Mouse (Mus musculus) limb, embryonic 15.5 days (tissue): ENCODE measurements around the gene Timp4. TPM values are rescaled to one million over a fixed set of nuclear protein-coding genes. Genes with fewer than 3 reads are reported as not detected.
"Not testable (repeated sequence)": the region's sequence is repeated elsewhere in the genome, so short reads cannot be mapped to it uniquely, and the experiment has no call there.

ENCODE experiments used
- ATAC-seq: fragments of 200-750 bp; cut with Nextera tagmentation; 2 replicates; pipeline ENCODE4 v1.8.0; 2017; ENCODE audit warnings: low read depth, moderate TSS enrichment; ENCODE audit not compliant: insufficient number of reproducible peaks, low FRiP score, low TSS enrichment
- H3K27ac ChIP-seq: fragments of 300-500 bp; sonication (generic); 2 replicates; pipeline ENCODE4 v1.5.1; 2015; ENCODE audit warnings: moderate library complexity, mild to moderate bottlenecking, inconsistent platforms
- H3K27me3 ChIP-seq: fragments of 300-500 bp; sonication (generic); 2 replicates; pipeline ENCODE4 v1.6.1; 2015; ENCODE audit warnings: inconsistent platforms
- H3K36me3 ChIP-seq: fragments of 300-500 bp; sonication (generic); 2 replicates; pipeline ENCODE4 v1.6.1; 2015; ENCODE audit warnings: inconsistent platforms
- H3K4me1 ChIP-seq: fragments of 300-500 bp; sonication (generic); 2 replicates; pipeline ENCODE4 v1.6.1; 2015; ENCODE audit warnings: inconsistent platforms
- H3K4me2 ChIP-seq: fragments of 300-500 bp; sonication (generic); 2 replicates; pipeline ENCODE4 v1.6.1; 2015; ENCODE audit warnings: mild to moderate bottlenecking, inconsistent platforms
- H3K4me3 ChIP-seq: fragments of 300-500 bp; sonication (generic); 2 replicates; pipeline ENCODE4 v1.5.1; 2015; ENCODE audit warnings: mild to moderate bottlenecking, inconsistent platforms
- H3K9ac ChIP-seq: fragments of 300-500 bp; sonication (generic); 2 replicates; pipeline ENCODE4 v1.6.1; 2015; ENCODE audit warnings: inconsistent platforms
- H3K9me3 ChIP-seq: fragments of 300-500 bp; sonication (generic); 2 replicates; pipeline ENCODE4 v1.6.1; 2016; ENCODE audit warnings: inconsistent platforms
- WGBS: fragments of 180-500 bp; shearing (Covaris S2); methylation state at CpG from one replicate; pipeline ENCODE4 v1.1.7; 2015; 5-methylcytosine and 5-hydroxymethylcytosine counted together
- polyA plus RNA-seq: library from polyadenylated mRNA; unstranded; fragments of >200 nt; fragmentation: Nextera tagmentation; extraction: Ambion mirVana; gene quantifications from 2 replicates; pipeline ENCODE4 v1.2.1, GENCODE M21; 2015

Timp4 gene
- polyA plus RNA-seq, 1 experiment from 2014 or later, result 0.64 TPM

DNA sequence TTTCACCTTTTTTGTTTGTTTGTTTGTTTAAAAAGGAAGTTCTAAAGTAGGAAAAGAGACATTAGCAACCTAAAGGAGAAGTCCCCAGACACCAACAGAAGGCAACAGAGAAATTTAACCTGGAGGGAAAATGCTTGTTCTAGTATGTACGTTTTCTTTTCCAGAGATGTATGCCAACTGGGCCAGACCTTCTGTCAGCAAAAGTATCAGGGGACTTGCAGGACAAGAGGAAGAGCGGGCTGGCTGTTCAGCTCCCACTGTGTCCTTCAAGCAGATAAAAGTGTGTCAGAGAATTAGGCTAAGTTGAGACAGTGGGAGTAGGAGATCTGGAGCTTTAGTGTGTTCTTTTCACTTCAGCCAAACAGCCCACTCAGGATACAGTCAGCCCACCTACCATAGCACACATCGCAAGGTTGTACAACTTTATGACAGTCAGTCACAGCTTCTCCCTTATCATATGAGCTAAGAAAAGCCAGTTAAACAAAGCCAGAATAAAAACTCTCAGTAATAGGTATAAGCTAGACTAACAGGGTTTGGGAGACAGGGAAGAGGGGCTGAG lies 6.4 kb downstream of the Timp4 start:
- H3K4me2 ChIP-seq, result no peak overlapping the region
- H3K27ac ChIP-seq, result no peak overlapping the region
- WGBS, result 84% methylated on average over 3 of the region's 3 CpGs
- no peak overlapping the region for H3K9ac ChIP-seq
- no peaks in the 10 kb centered on the region for H3K4me1 ChIP-seq
- no peaks in the 10 kb centered on the region for H3K36me3 ChIP-seq
- no peak for ATAC-seq
- no peaks in the 10 kb centered on the region for H3K27me3 ChIP-seq
- H3K4me3 ChIP-seq, result no peak overlapping the region
- no peaks in the 10 kb centered on the region for H3K9me3 ChIP-seq

DNA sequence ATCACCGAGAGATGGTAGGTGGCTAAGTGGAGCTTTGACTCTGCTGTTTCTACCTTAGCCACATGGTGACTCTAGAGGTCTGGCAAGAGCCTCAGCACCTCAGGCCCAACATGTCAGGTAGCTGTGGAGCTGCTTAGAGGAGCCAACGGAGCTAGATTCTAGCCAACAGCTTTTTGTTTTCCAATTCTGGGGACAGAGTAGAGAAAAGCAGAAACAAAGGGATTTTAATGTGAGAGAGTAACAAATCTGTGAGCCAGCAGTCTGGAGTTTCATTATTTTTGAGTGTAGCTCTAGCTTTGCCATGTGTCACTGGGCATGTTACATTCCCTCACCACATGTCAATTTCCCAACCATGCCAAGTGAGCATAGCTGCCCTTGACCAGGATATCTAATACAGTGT lies 7.8 kb downstream of the Timp4 start:
- no peaks in the 10 kb centered on the region for H3K9me3 ChIP-seq
- 68% methylated on average over 2 of the region's 2 CpGs for WGBS
- no peak overlapping the region for H3K4me3 ChIP-seq
- no peak for ATAC-seq
- H3K27ac ChIP-seq, result no peak overlapping the region
- H3K4me1 ChIP-seq, result no peaks in the 10 kb centered on the region
- no peak overlapping the region for H3K9ac ChIP-seq
- H3K4me2 ChIP-seq, result no peak overlapping the region
- H3K36me3 ChIP-seq, result no peaks in the 10 kb centered on the region
- no peaks in the 10 kb centered on the region for H3K27me3 ChIP-seq

DNA sequence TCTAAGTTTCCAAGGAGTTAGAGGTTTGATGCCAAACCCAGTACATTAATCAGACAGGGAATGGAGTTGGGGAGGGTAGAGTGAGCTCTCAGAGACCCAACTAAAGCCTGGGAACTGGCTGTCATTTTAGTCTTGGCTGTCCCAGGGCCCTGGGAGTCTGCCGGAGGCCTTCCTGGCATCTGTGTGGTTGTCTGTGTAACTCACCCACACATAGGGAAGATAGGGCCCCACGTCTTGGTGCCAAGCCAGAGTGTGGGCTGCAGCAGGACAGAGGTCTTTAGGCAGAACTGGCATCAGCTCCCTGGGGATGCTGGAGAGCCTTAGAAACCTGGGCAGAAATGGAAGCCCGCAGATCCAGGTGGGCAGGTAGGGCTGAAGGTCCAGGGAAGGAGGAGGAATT lies 10.1 kb downstream of the Timp4 start:
- Histone ChIP-seq H3K27me3 (no peaks in the 10 kb centered on the region), H3K4me1 (no peaks in the 10 kb centered on the region), H3K27ac (no peak overlapping the region), H3K4me3 (no peak overlapping the region), H3K9me3 (no peaks in the 10 kb centered on the region), H3K9ac (no peak overlapping the region), H3K4me2 (no peak overlapping the region), H3K36me3 (no peaks in the 10 kb centered on the region)
- ATAC-seq, result no peak
- 78% methylated on average over 3 of the region's 3 CpGs for WGBS

DNA sequence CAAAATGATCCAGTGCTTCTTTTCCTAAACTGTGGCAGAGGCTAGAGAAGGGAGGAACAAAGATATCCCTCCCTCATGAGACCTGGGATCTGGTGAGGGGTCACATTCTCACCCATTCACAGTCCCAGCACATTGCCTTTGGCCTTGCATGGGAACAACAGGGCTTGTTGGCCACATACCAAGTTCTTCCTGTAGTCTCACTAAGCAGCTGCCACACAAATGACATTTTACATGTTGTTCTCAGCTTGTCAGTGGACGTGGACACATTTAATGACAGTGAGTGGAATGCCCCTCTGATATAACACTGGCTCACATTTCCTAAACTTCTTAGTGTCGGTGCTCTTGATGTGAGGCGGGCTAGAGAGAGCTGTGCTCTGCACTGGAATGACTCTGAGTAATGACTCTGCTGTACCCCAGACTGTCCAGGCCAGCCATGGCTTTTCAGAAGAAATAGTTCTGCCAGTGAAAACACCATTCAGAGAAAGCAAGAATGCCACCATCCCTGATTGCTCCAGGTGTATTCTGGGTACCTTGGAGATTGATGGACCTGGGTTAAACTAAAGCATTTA lies 10.8 kb downstream of the Timp4 start:
- 59% methylated on average over 3 of the region's 3 CpGs for WGBS
- ATAC-seq, result no peak
- no peaks in the 10 kb centered on the region for H3K36me3 ChIP-seq

DNA sequence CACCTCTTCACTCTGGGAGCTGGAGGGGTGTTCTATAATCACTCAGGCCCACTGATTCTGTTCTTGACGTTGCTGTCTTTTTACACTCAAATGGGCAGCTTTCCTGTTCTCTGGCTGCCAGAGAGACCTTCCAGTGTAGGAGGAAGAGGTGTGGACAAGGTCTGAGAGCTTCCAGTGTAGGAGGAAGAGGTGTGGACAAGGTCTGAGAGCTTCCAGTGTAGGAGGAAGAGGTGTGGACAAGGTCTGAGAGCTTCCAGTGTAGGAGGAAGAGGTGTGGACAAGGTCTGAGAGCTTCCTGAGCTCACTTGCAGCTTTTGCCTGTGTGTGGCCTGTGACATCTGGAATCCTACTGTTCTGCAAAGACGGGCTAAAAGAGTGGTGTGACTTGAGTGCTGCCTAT lies 11.6 kb downstream of the Timp4 start:
- not testable (repeated sequence) for ATAC-seq, H3K36me3 ChIP-seq, H3K4me2 ChIP-seq, H3K4me1 ChIP-seq, H3K9me3 ChIP-seq, H3K9ac ChIP-seq, H3K4me3 ChIP-seq, H3K27ac ChIP-seq, H3K27me3 ChIP-seq
- 55% methylated on average over 2 of the region's 2 CpGs for WGBS

More for the DNA sequence above, 10.8 kb downstream of the Timp4 start:
- Histone ChIP-seq H3K27ac (no peak overlapping the region), H3K4me1 (no peaks in the 10 kb centered on the region), H3K4me2 (no peak overlapping the region), H3K4me3 (no peak overlapping the region), H3K9me3 (no peaks in the 10 kb centered on the region), H3K9ac (no peak overlapping the region), H3K27me3 (no peaks in the 10 kb centered on the region)

DNA sequence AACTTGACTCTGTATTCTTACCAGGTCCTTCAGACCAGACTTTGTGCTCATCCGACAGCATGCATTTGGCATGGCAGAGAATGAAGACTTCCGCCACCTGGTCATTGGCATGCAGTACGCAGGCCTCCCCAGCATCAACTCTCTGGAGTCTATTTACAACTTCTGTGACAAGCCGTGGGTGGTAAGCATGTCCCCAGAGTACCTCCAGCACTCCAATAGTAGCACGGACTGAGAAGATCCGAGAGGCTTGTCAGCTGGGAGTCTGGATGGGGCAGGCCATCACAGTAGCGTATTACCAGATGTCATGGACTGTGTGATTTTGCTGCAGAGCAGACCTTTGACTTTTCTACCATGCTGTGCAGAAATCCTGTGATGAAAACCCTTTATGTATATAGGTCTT lies 12.7 kb downstream of the Timp4 start:
- no peaks in the 10 kb centered on the region for H3K4me1 ChIP-seq
- H3K9me3 ChIP-seq, result no peaks in the 10 kb centered on the region
- ATAC-seq, result no peak
- no peak overlapping the region for H3K4me3 ChIP-seq
- H3K27ac ChIP-seq, result no peak overlapping the region
- WGBS, result 79% methylated on average over 7 of the region's 7 CpGs
- no peak overlapping the region for H3K4me2 ChIP-seq
- H3K9ac ChIP-seq, result no peak overlapping the region
- no peaks in the 10 kb centered on the region for H3K36me3 ChIP-seq
- no peaks in the 10 kb centered on the region for H3K27me3 ChIP-seq

DNA sequence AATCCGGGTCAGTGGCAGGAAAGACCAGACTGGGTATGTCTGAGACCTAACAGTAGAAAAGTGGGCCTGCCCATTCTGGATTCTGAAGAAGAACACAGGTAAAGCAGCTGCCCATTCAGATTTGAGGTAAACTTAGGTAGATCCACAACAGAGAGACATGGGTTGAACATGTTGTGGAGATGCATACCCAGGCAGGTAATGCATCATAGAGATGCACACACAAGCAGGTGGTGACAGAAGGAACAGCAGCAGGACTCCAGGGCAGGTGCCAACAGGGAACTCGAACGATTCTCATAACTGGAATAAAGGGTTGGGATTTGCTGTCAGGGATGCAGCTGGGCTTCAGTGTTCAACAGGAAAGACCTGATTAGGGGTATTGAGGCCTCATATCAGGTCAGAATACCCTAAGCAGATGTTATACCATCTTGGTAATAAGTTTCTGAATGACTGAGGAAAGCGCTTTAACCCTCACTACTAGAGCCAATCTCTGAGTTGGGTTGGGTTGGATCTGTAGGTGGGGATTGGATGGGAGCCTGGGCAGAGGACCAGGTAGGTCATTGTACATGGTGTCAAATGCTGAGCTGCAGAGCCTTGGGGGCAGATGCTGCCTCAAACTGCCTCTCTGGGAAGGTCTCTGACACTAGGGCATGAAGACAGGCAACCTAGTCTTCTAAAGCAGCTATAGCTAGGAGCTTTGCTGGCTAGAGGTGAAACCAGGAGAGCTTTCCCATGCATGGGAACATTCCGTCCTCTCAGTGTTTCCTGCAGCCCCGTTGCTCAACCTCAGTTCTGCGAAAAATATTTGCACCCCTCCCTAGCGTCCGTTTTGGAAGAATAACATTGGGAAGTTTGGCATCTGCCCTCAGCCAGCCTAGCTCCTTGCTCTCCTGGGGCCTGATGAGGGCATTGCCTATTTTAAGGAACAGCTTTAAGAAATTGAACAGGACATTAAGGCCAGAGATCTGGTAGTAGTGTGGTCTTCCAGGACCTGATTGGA lies 13.7 kb downstream of the Timp4 start:
- no peaks in the 10 kb centered on the region for H3K9me3 ChIP-seq
- ATAC-seq, result no peak
- no peaks in the 10 kb centered on the region for H3K27me3 ChIP-seq
- no peak overlapping the region for H3K9ac ChIP-seq
- H3K4me1 ChIP-seq, result no peaks in the 10 kb centered on the region
- H3K36me3 ChIP-seq, result no peaks in the 10 kb centered on the region
- no peak overlapping the region for H3K4me3 ChIP-seq
- 76% methylated on average over 9 of the region's 9 CpGs for WGBS
- H3K4me2 ChIP-seq, result no peak overlapping the region
- H3K27ac ChIP-seq, result no peak overlapping the region

DNA sequence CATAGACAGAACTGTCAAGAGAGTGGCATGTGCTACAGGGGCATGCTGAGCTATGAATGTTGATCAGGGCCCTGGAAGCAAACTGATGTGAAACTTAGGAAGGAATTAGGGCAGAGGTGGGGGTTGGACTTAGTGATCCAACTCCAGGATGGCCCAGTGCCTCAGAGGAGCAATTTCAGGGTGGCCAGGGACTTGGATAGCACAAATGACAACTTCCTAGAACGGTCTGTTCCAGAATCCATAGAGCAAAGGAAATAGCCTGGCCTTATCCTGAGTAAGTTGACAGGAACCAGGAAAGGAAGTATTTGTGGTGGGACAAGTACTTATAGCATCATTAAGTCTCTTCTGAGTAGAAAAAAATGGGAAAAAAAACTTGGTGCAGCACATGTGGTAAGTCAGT lies 19.4 kb downstream of the Timp4 start:
- Histone ChIP-seq H3K4me3 (no peak overlapping the region), H3K36me3 (no peaks in the 10 kb centered on the region), H3K27ac (no peak overlapping the region), H3K9me3 (no peaks in the 10 kb centered on the region), H3K27me3 (no peaks in the 10 kb centered on the region), H3K9ac (no peak overlapping the region), H3K4me1 (no peaks in the 10 kb centered on the region), H3K4me2 (no peak overlapping the region)
- ATAC-seq, result no peak
- WGBS, result 59% methylated on average over 1 of the region's 1 CpGs

DNA sequence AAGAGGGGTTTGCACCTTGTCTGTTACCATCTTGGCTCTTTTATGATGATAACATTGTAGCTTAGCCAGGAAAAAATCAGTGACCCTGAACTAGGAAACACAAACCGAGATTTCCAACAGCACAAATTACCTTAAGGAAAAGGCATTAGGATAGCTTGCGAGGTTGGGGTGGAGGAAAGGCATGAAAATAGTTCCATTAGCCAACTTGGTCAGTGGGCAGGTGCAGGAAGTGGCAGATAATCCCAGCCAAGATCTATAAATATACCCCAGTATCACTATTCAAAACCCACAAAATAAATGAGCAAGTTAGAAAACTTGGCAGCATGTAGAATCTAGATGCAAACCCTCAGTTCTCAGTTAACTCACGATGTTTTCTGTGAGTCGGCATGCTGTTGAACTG lies 20.2 kb downstream of the Timp4 start:
- H3K9me3 ChIP-seq, result no peaks in the 10 kb centered on the region
- H3K9ac ChIP-seq, result no peak overlapping the region
- ATAC-seq, result no peak
- H3K4me1 ChIP-seq, result no peaks in the 10 kb centered on the region
- H3K27ac ChIP-seq, result no peak overlapping the region
- H3K4me2 ChIP-seq, result no peak overlapping the region
- no peaks in the 10 kb centered on the region for H3K36me3 ChIP-seq
- WGBS, result 56% methylated on average over 4 of the region's 4 CpGs
- no peaks in the 10 kb centered on the region for H3K27me3 ChIP-seq
- no peak overlapping the region for H3K4me3 ChIP-seq

DNA sequence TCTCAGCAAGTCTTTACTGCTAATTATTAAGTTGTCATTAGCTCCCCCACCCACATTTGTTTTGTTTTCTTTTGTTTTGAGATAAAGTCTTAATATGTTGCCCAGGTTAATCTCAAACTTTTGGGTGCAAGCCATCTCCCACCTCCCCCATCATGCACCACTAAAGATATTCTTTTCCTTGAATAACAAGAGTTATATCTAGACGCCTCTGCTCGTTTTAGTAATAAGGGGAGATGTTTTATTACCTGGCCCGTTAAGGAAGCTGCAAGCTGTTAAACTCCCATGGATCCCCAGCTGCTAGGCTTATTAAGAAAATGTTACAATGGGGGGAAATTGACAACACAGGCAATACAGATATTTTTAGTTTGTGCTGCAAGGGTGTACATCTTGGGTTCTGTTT lies 21.4 kb downstream of the Timp4 start:
- H3K27me3 ChIP-seq, result no peaks in the 10 kb centered on the region
- no peak overlapping the region for H3K4me3 ChIP-seq
- no peaks in the 10 kb centered on the region for H3K9me3 ChIP-seq
- 32% methylated on average over 3 of the region's 3 CpGs for WGBS
- no peak overlapping the region for H3K27ac ChIP-seq
- no peaks in the 10 kb centered on the region for H3K36me3 ChIP-seq
- no peak for ATAC-seq
- no peak overlapping the region for H3K4me2 ChIP-seq
- H3K4me1 ChIP-seq, result no peaks in the 10 kb centered on the region
- no peak overlapping the region for H3K9ac ChIP-seq

DNA sequence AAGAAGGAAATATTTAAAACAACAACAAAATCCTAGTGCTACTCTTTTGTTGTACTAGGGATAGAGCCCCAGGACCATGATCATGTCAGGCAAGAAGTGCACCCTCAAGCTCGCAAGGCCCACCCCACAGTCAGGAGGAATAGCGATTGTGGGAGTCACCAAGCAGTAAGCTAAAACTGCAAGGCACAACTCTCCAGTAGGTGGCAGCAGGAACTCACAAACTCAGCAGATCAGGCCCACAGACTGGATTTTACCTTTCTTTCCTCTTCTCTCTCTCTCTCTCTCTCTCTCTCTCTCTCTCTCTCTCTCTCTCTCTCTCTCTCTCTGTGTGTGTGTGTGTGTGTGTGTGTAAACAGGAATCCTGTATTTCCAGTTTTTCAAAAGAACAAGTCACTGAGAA lies 24.5 kb downstream of the Timp4 start:
- Histone ChIP-seq H3K9ac (no peak overlapping the region), H3K4me3 (no peak overlapping the region), H3K27ac (no peak overlapping the region), H3K27me3 (no peaks in the 10 kb centered on the region), H3K9me3 (no peaks in the 10 kb centered on the region), H3K4me1 (no peaks in the 10 kb centered on the region), H3K4me2 (no peak overlapping the region), H3K36me3 (no peaks in the 10 kb centered on the region)
- ATAC-seq, result no peak
- 2% methylated on average over 2 of the region's 2 CpGs for WGBS

DNA sequence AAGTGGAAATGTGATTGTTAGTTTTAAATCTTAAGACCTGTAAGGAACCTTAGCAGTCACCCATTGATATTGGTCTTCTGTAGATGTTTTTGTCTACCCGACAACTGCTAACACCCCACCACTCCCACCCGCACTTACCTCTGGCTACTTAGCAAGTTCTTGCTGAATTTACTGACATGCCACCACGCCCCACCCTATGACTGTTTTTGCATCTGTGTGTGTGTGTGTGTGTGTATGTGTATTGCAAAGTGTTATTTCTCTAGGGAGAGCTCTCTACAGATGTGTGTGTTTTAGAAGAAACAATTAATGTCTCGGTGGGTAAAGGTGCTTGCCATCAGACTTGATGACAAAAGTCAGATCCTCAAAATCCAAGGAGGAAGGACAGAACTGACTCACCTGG lies 25.0 kb downstream of the Timp4 start, which contains the start of gene Gm17482:
Gene Gm17482, plus strand, starts transcription at position 301 of the 400 bp plus-strand sequence.
- WGBS, result 74% methylated on average over 4 of the region's 4 CpGs
- no peak within 1 kb of the TSS for H3K4me2 ChIP-seq
- no peaks in the 10 kb centered on the region for H3K4me1 ChIP-seq
- H3K36me3 ChIP-seq, result no peaks in the 10 kb centered on the region
- H3K9ac ChIP-seq, result no peak within 1 kb of the TSS
- ATAC-seq, result no peak
- no peaks in the 10 kb centered on the region for H3K27me3 ChIP-seq
- H3K4me3 ChIP-seq, result no peak within 1 kb of the TSS
- no peak within 1 kb of the TSS for H3K27ac ChIP-seq
- no peaks in the 10 kb centered on the region for H3K9me3 ChIP-seq
